Mouse (Mus musculus) small intestine, adult 2 months (tissue): ENCODE data around the gene Tmem209.

Experiments
- CTCF ChIP-seq: fragments of 200-500 bp; IDR thresholded peaks from 2 replicates; pipeline ENCODE4 v1.5.1; 2012; ENCODE audit warnings: low read depth, mild to moderate bottlenecking, control low read depth, inconsistent platforms, low read length, moderate library complexity, mixed read lengths; ENCODE audit not compliant: insufficient replicate concordance, insufficient read length; ENCODE audit errors: extremely low read depth
- POLR2A ChIP-seq: fragments of 200-500 bp; IDR thresholded peaks from 2 replicates; pipeline ENCODE4 v1.6.1; 2012; ENCODE audit warnings: low read depth, mild to moderate bottlenecking, control low read depth, inconsistent platforms, low read length, moderate library complexity

DNA sequence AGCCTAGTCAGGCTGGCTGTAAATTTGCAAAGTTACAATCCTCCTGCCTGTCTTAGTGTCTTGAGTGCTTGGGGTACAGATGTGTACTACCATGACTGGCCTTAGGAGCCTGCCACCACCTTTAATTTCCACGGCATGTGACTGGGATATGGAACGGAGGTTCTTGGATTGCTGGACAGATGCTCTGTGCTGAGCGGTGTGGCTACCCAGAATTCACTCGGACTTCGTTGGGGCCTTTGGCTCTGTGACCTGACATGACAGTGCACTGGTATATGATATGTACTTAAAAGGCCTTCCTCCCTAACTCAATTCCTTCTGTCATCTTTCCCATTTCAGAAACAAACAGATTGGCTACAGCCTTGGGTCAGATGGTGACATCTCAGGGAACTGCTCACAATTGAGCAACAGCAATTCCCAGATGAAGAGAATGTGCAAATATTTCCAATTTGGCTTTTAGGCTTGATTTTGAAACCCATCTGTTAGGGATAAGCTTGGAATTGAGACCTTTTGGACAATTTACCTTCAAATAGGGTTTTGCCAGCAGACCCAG is 45.1 kb upstream of the Tmem209 start:
- TF ChIP-seq CTCF (no peak), POLR2A (no peak)
